Mouse (Mus musculus) layer of hippocampus, postnatal 36 days (tissue): ENCODE data around the gene Sync. TPM values are rescaled to one million over a fixed set of nuclear protein-coding genes. Genes with fewer than 3 reads are reported as not detected.

ENCODE experiments used
- DNase-seq, 2 experiments: peaks; one replicate each; pipeline ENCODE4 v3.0.0; 2022
- total RNA-seq, 2 experiments: library from RNA; stranded (reverse); gene quantifications; 2 replicates each; pipeline ENCODE4 v1.2.3; 2021

Gene Sync
- 1 to 10 TPM in 1 of 2 experiments, under 1 TPM in 1; 0.56 to 1.1 TPM for total RNA-seq

- DNase-seq, result no peak
Measured at GRCm38 (mm10) chr4:129287472-129287981, at the start of gene Sync. Gene Sync (plus strand): TSS chr4:129287617.

- no peak for DNase-seq
Measured at GRCm38 (mm10) chr4:129237843-129238441, 49.5 kb upstream of the Sync start.

DNA sequence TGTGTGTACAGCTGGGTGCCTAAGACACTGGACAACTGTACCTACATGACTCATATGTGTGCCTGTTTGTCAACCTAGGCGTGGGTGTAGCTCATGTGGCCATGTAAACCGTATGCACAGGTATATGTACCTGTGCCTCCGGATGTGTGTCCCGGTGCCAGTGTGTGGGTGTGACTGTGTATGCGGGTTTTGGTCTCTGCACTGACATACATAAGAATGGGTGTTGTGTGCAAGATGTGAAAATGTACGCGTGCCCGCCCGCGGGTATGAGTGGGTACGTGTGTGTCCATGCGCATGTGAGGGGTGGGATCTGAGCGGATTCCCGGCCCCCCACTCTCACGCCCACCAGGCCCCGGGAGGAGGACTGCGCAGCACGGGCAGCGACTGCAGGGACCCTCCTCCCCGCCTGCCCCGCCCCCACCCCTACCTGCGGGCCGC is 48.8 kb upstream of the Sync start:
- DNase-seq, result no peak

DNA sequence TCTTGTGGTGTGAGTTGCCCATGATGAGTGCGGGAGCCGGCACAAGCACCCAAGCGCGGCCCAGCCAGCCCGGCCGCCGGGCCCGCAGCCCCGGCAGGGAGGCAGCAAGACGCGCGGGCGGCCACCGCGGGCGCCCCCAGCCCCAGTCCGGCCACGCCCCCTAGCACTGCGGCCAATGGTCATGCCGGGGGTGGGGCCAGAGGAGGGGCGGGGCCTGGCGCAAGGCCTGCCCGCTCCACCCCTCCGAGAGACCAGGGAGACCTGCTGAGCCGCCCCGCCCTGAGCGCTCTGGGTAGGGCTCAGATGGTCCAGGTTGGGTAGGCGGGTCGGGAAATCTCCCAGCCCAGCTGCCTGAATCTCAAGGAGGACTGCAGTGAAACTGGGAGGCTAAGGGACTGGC is 48.3 kb upstream of the Sync start:
- peak; percentile 55 to 58 for DNase-seq

DNA sequence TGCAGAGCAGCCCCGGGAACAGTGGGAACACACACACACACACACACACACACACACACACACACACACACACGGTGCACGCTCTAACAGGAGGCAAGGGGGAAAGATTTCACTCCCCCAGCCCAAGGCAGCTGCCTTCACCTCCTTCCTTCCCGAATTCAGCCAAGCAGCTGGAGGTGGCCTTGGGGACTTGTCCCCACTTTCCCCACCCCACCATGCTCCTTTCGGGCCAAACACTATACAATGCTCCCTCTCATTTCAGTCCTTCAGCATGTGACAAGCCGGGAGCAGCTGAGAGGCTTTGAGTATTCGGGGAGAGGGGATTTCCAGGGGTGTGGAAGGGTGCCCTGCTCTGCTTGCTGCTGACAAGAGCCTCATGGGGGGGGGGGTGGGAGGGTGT is 45.5 kb upstream of the Sync start:
- no peak for DNase-seq

GRCm38 (mm10) chr4:129242327-129242726 is 45.1 kb upstream of the Sync start:
- DNase-seq, result no peak

DNA sequence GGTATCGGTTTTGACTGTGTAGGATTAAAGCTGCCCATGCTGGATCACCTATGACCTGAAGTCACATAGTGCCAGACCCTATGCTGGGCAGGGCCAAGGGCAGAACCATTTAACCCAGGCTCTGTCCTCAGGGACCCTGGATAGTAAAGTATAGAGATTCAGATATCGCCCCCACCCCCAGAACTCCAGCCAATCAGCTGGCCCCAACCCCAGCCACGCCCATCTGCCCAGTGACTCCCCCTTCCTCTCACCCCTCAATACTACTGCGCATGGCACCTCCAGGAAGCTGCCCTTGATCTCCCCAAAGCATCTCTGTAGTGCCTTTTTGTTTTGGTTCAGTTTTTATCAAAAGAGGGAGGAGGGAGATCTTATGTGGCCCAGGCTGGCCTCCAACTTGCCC is 44.7 kb upstream of the Sync start:
- no peak for DNase-seq

DNA sequence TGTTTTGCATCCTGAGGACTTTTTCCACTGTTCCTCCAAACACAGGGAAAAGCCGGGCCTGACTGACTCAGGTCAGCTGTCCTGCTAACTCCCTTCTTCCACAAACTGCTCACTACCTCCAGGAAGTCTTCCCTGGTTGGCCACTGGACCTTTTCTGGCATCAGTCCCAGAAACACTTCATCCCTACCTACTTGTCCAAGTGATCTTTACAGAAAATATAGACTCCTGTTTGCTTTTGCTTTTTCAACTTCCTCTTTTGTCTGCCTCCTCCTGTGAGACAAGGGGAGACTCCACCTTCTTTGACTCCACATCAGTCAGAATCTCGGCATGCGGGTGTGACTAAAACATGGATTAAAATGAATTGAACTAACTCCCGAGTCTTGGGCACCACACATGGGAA is 42.6 kb upstream of the Sync start:
- DNase-seq, result no peak

GRCm38 (mm10) chr4:129246360-129247301 is 40.8 kb upstream of the Sync start:
- DNase-seq, result no peak

GRCm38 (mm10) chr4:129247381-129248242 is 39.8 kb upstream of the Sync start:
- DNase-seq, result no peak

GRCm38 (mm10) chr4:129248243-129248767 is 39.1 kb upstream of the Sync start:
- no peak for DNase-seq

GRCm38 (mm10) chr4:129249288-129249687 is 38.1 kb upstream of the Sync start:
- no peak for DNase-seq

- no peak for DNase-seq
Measured at GRCm38 (mm10) chr4:129250759-129251481, 36.5 kb upstream of the Sync start.

GRCm38 (mm10) chr4:129251482-129252125 is 35.8 kb upstream of the Sync start:
- no peak for DNase-seq

- DNase-seq, result no peak
Measured at GRCm38 (mm10) chr4:129252492-129252891, 34.9 kb upstream of the Sync start.

DNA sequence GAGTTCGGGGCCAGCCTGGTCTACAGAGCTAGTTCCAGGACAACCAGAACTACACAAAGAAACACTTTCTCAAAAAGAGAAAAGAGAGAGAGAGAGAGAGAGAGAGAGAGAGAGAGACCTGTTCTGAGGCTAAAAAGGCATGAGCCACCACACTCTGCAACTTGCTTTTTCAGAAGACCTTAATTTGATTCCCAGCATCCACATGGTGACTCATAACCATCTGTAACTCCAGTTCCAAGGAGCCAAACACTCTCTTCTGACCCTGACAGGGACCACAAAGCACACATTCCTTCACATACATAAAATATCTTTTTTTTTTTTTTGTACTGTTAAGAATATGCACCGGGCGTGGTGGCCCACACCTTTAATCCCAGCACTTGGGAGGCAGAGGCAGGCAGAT is 32.8 kb upstream of the Sync start:
- DNase-seq, result no peak

DNA sequence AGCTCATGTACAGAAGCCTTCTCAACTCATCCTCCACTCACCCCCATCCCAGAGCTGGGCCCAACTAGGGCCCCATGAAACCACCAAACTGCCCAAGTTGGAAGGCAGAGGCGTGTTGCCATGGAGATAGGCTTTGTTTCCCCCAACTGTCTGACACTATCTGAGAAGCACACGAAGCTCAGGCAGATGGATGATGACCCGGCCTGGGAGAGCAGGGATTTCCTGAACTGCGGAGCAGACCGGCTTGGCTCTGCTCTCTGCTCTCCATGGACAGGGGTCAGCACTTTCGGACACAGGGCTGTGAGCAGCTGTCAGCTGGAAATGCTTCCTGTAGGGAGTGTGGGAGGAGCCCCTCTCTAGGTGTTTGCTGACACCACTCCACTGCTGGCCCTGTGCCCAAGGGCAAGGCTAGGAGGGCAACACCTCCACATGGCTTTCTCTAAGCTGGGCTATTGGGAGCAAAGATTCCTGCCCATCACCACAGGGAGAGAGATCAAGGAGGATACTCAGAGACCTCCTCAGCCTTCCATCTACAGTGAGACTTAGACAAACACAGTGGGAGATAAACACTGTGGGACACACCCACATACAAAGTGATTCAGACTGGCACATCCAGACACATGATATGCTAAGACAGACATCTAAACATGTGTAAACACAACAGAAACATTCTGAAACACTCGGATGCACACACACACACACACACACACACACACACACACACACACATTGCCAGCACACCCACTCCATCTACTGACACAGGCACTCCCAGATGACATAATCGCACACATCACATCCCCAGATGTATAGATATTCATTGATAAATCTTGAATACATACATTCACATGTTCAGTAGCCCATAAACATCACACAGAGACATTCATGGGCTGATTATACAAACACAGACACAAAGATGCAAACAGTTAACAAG is 30.7 kb upstream of the Sync start:
- no peak for DNase-seq

DNA sequence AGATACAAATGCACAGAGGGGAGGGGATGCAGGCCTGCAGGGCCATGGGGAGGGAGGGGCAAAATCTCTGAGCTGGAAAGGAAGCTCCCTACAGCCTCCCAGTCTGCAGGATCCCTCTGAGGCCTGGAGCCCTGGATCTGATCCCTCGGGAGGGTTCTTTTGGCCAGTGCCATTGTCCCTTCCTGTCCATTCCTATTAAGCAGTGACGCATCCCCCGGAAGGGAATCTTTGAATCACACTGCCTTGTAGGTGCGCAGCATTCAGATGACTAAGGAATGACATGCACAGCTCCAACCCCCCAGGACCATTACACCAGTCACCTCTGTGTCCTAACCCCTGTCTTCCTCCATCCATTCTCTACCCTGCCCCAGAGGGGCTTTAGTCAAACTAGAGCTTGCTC is 28.3 kb upstream of the Sync start:
- no peak for DNase-seq

DNA sequence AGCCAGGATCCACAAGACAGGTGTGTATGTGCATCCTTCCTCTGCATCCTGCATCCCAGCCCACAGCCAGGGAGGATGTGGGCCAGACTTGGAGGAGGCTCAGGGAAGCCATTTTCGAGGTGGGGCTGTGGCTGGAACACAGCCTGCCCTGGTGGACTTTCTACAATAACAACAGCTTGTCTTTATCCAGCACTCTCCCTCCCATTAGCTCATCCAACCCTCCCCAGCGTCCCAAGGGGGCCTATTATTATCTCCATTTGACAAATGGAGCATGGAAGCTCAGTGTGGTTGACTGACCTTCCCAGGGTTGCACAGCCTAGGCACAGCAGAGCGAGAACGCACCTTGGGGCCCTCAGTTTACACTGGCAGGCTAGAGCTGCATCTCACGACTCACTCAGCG is 26.7 kb upstream of the Sync start:
- no peak for DNase-seq

- DNase-seq, result no peak
Measured at GRCm38 (mm10) chr4:129261196-129261595, 26.2 kb upstream of the Sync start, which contains the start of gene C77080. Gene C77080 (minus strand): TSS chr4:129261404.
